Mouse (Mus musculus): ENCODE data around the gene Ttc7. TPM values are rescaled to one million over a fixed set of nuclear protein-coding genes. Genes with fewer than 3 reads are reported as not detected.
A peak's percentile ranks its signal among the peaks of the same experiment; 100 is the strongest.

Ttc7 gene
- total RNA-seq, 2 experiments from 2014 or later = 15.2 to 16.0 TPM

- no peak for DNase-seq (ENCODE audit: low spot score in 2 of 2)
These were observed 30.5 kb downstream of the Ttc7 start for GRCm38 (mm10) chr17:87312924-87313870.

GRCm38 (mm10) chr17:87314121-87314520 lies 31.4 kb downstream of the Ttc7 start:
- no peak for DNase-seq (ENCODE audit: low spot score in 2 of 2)

- peak in 1 of 2 experiments; percentile 21 for DNase-seq (ENCODE audit: low spot score in 2 of 2)
These were observed 31.9 kb downstream of the Ttc7 start for GRCm38 (mm10) chr17:87314530-87314946.

- DNase-seq (ENCODE audit: low spot score in 2 of 2) = peak; percentile 89 to 93
These were observed 32.4 kb downstream of the Ttc7 start for GRCm38 (mm10) chr17:87315021-87315531.

- DNase-seq (ENCODE audit: low spot score in 2 of 2) = no peak
These were observed 33.4 kb downstream of the Ttc7 start for GRCm38 (mm10) chr17:87315891-87316763.

GRCm38 (mm10) chr17:87317271-87317670 lies 34.6 kb downstream of the Ttc7 start:
- DNase-seq (ENCODE audit: low spot score in 2 of 2) = no peak

- DNase-seq (ENCODE audit: low spot score in 2 of 2) = no peak
These were observed 35.3 kb downstream of the Ttc7 start for GRCm38 (mm10) chr17:87317947-87318346.

GRCm38 (mm10) chr17:87321673-87322072 lies 39.0 kb downstream of the Ttc7 start:
- no peak for DNase-seq (ENCODE audit: low spot score in 2 of 2)

GRCm38 (mm10) chr17:87323215-87323614 lies 40.5 kb downstream of the Ttc7 start:
- DNase-seq (ENCODE audit: low spot score in 2 of 2) = no peak

- DNase-seq (ENCODE audit: low spot score in 2 of 2) = no peak
These were observed 42.8 kb downstream of the Ttc7 start for GRCm38 (mm10) chr17:87325501-87325900.

- DNase-seq (ENCODE audit: low spot score in 2 of 2) = no peak
These were observed 44.3 kb downstream of the Ttc7 start for GRCm38 (mm10) chr17:87326987-87327386.

GRCm38 (mm10) chr17:87327645-87328044 lies 45.0 kb downstream of the Ttc7 start:
- no peak for DNase-seq (ENCODE audit: low spot score in 2 of 2)

GRCm38 (mm10) chr17:87328177-87328768 lies 45.6 kb downstream of the Ttc7 start:
- no peak for DNase-seq (ENCODE audit: low spot score in 2 of 2)

- DNase-seq (ENCODE audit: low spot score in 2 of 2) = no peak
These were observed 46.5 kb downstream of the Ttc7 start for GRCm38 (mm10) chr17:87329144-87329700.

GRCm38 (mm10) chr17:87330250-87330920 lies 47.7 kb downstream of the Ttc7 start:
- DNase-seq (ENCODE audit: low spot score in 2 of 2) = no peak

GRCm38 (mm10) chr17:87330921-87331291 lies 48.2 kb downstream of the Ttc7 start:
- no peak for DNase-seq (ENCODE audit: low spot score in 2 of 2)

GRCm38 (mm10) chr17:87331336-87332141 lies 48.9 kb downstream of the Ttc7 start:
- DNase-seq (ENCODE audit: low spot score in 2 of 2) = no peak

GRCm38 (mm10) chr17:87332142-87332815 lies 49.6 kb downstream of the Ttc7 start:
- no peak for DNase-seq (ENCODE audit: low spot score in 2 of 2)

- DNase-seq (ENCODE audit: low spot score in 2 of 2) = no peak
These were observed 50.2 kb downstream of the Ttc7 start for GRCm38 (mm10) chr17:87332887-87333286.
